Mouse (Mus musculus) kidney, embryonic 16.5 days (tissue): Measurements from ENCODE around the gene Unc13c. TPM values are rescaled to one million over a fixed set of nuclear protein-coding genes. Genes with fewer than 3 reads are reported as not detected.

Experiments
- ATAC-seq: fragments of 200-750 bp; cut with Nextera tagmentation; 2 replicates; pipeline ENCODE4 v1.8.0; 2017; ENCODE audit warnings: moderate TSS enrichment; ENCODE audit not compliant: low FRiP score, low TSS enrichment
- H3K27ac ChIP-seq: fragments of 300-500 bp; sonication (generic); 2 replicates; pipeline ENCODE4 v1.5.1; 2014; ENCODE audit warnings: low read length
- H3K27me3 ChIP-seq: fragments of 300-500 bp; sonication (generic); 2 replicates; pipeline ENCODE4 v1.6.1; 2014; ENCODE audit warnings: low read length, control low read depth, mixed read lengths; ENCODE audit not compliant: insufficient read depth
- H3K36me3 ChIP-seq: fragments of 300-500 bp; sonication (generic); 2 replicates; pipeline ENCODE4 v1.6.1; 2014; ENCODE audit warnings: low read length, control low read depth, mixed read lengths; ENCODE audit not compliant: insufficient read depth
- H3K4me1 ChIP-seq: fragments of 300-500 bp; sonication (generic); 2 replicates; pipeline ENCODE4 v1.6.1; 2014; ENCODE audit warnings: low read length, control low read depth, mixed read lengths; ENCODE audit not compliant: insufficient read depth
- H3K4me2 ChIP-seq: fragments of 300-500 bp; sonication (generic); replicated peaks from 2 replicates; pipeline ENCODE4 v1.6.1; 2014; ENCODE audit warnings: low read depth, low read length
- H3K4me3 ChIP-seq: fragments of 300-500 bp; sonication (generic); 2 replicates; pipeline ENCODE4 v1.5.1; 2014; ENCODE audit warnings: mild to moderate bottlenecking, low read length
- H3K9ac ChIP-seq: fragments of 300-500 bp; sonication (generic); replicated peaks from 2 replicates; pipeline ENCODE4 v1.6.1; 2014; ENCODE audit warnings: low read length
- H3K9me3 ChIP-seq: fragments of 300-500 bp; sonication (generic); 2 replicates; pipeline ENCODE4 v1.6.1; 2016; ENCODE audit warnings: low read length, control low read depth
- WGBS: fragments of 180-500 bp; shearing (Covaris S2); extraction: QIAGEN DNeasy Blood & Tissue Kit; methylation state at CpG from one replicate; pipeline ENCODE4 v1.1.7; 2014; 5-methylcytosine and 5-hydroxymethylcytosine counted together
- polyA plus RNA-seq: library from polyadenylated mRNA; unstranded; fragments of >200 nt; fragmentation: Nextera tagmentation; extraction: Ambion mirVana; gene quantifications from 2 replicates; pipeline ENCODE4 v1.2.1, GENCODE M21; 2015

Unc13c gene
- polyA plus RNA-seq, 1 experiment from 2014 or later = 0.41 TPM

- no peak overlapping the region for H3K4me2 ChIP-seq
- 84% methylated on average over 6 of the region's 6 CpGs for WGBS
- no peak overlapping the region for H3K9ac ChIP-seq
- H3K27me3 ChIP-seq = peaks cover 4% of the 10 kb centered on the region
- no peaks in the 10 kb centered on the region for H3K4me1 ChIP-seq
- H3K9me3 ChIP-seq = no peaks in the 10 kb centered on the region
- H3K36me3 ChIP-seq = no peaks in the 10 kb centered on the region
- no peak overlapping the region for H3K4me3 ChIP-seq
- H3K27ac ChIP-seq = no peak overlapping the region
- no peak for ATAC-seq
These were observed 6.3 kb downstream of the Unc13c start for GRCm38 (mm10) chr9:73962471-73962870.

- ATAC-seq = no peak
- Histone ChIP-seq H3K9ac (no peak overlapping the region), H3K36me3 (no peaks in the 10 kb centered on the region), H3K27me3 (no peaks in the 10 kb centered on the region), H3K4me1 (no peaks in the 10 kb centered on the region), H3K9me3 (no peaks in the 10 kb centered on the region), H3K4me3 (no peak overlapping the region), H3K4me2 (no peak overlapping the region), H3K27ac (no peak overlapping the region)
These were observed 16.4 kb downstream of the Unc13c start for GRCm38 (mm10) chr9:73952331-73952730.

- Histone ChIP-seq H3K9me3 (no peaks in the 10 kb centered on the region), H3K4me2 (no peak overlapping the region), H3K27me3 (no peaks in the 10 kb centered on the region), H3K36me3 (no peaks in the 10 kb centered on the region), H3K9ac (no peak overlapping the region), H3K4me1 (no peaks in the 10 kb centered on the region), H3K4me3 (no peak overlapping the region), H3K27ac (no peak overlapping the region)
- no peak for ATAC-seq
- 78% methylated on average over 4 of the region's 4 CpGs for WGBS
These were observed 17.2 kb downstream of the Unc13c start for GRCm38 (mm10) chr9:73951586-73951985.

GRCm38 (mm10) chr9:73934844-73935243 lies 33.9 kb downstream of the Unc13c start:
- Histone ChIP-seq H3K4me2 (no peak overlapping the region), H3K9me3 (peaks cover 3% of the 10 kb centered on the region; the same call in 1 of the 2 replicates), H3K4me1 (no peaks in the 10 kb centered on the region), H3K4me3 (no peak overlapping the region), H3K36me3 (no peaks in the 10 kb centered on the region), H3K9ac (no peak overlapping the region), H3K27ac (no peak overlapping the region), H3K27me3 (no peaks in the 10 kb centered on the region)
- 65% methylated on average over 4 of the region's 4 CpGs for WGBS
- ATAC-seq = no peak

GRCm38 (mm10) chr9:73931988-73932387 lies 36.8 kb downstream of the Unc13c start:
- Histone ChIP-seq H3K4me2 (no peak overlapping the region), H3K4me1 (no peaks in the 10 kb centered on the region), H3K27ac (no peak overlapping the region), H3K9ac (no peak overlapping the region), H3K9me3 (peaks cover 3% of the 10 kb centered on the region; the same call in 1 of the 2 replicates), H3K4me3 (no peak overlapping the region), H3K27me3 (no peaks in the 10 kb centered on the region), H3K36me3 (no peaks in the 10 kb centered on the region)
- WGBS = 94% methylated on average over 9 of the region's 9 CpGs
- no peak for ATAC-seq

- Histone ChIP-seq H3K4me2 (no peak overlapping the region), H3K9ac (no peak overlapping the region), H3K27me3 (no peaks in the 10 kb centered on the region), H3K9me3 (peaks cover 2% of the 10 kb centered on the region; the same call in 1 of the 2 replicates), H3K27ac (no peak overlapping the region), H3K4me3 (no peak overlapping the region), H3K4me1 (no peaks in the 10 kb centered on the region), H3K36me3 (no peaks in the 10 kb centered on the region)
- WGBS = 75% methylated on average over 2 of the region's 2 CpGs
- no peak for ATAC-seq
These were observed 41.5 kb downstream of the Unc13c start for GRCm38 (mm10) chr9:73927276-73927675.

- Histone ChIP-seq H3K27me3 (no peaks in the 10 kb centered on the region), H3K36me3 (no peaks in the 10 kb centered on the region), H3K4me3 (no peak overlapping the region), H3K27ac (no peak overlapping the region), H3K4me1 (no peaks in the 10 kb centered on the region), H3K9me3 (no peaks in the 10 kb centered on the region), H3K4me2 (no peak overlapping the region), H3K9ac (no peak overlapping the region)
- no peak for ATAC-seq
- 71% methylated on average over 11 of the region's 11 CpGs for WGBS
These were observed 46.2 kb downstream of the Unc13c start for GRCm38 (mm10) chr9:73922449-73923115.

- H3K4me2 ChIP-seq = no peak overlapping the region
- H3K9ac ChIP-seq = no peak overlapping the region
- H3K4me1 ChIP-seq = no peaks in the 10 kb centered on the region
- H3K36me3 ChIP-seq = no peaks in the 10 kb centered on the region
- WGBS = 52% methylated on average over 4 of the region's 4 CpGs
- no peak overlapping the region for H3K4me3 ChIP-seq
- 0 out of 2 replicates have a peak, but pooled peaks cover 5% of the 10 kb centered on the region for H3K9me3 ChIP-seq
- no peaks in the 10 kb centered on the region for H3K27me3 ChIP-seq
- ATAC-seq = no peak
- H3K27ac ChIP-seq = no peak overlapping the region
These were observed 62.8 kb downstream of the Unc13c start for GRCm38 (mm10) chr9:73905959-73906358.

- Histone ChIP-seq H3K27ac (no peak overlapping the region), H3K27me3 (no peaks in the 10 kb centered on the region), H3K4me2 (no peak overlapping the region), H3K36me3 (no peaks in the 10 kb centered on the region), H3K9me3 (0 out of 2 replicates have a peak, but pooled peaks cover 4% of the 10 kb centered on the region), H3K4me3 (no peak overlapping the region), H3K9ac (no peak overlapping the region), H3K4me1 (no peaks in the 10 kb centered on the region)
- WGBS = 86% methylated on average over 3 of the region's 3 CpGs
- no peak for ATAC-seq
These were observed 70.2 kb downstream of the Unc13c start for GRCm38 (mm10) chr9:73898516-73898915.

GRCm38 (mm10) chr9:73896210-73896609 lies 72.6 kb downstream of the Unc13c start:
- Histone ChIP-seq H3K4me2 (no peak overlapping the region), H3K36me3 (no peaks in the 10 kb centered on the region), H3K27ac (no peak overlapping the region), H3K4me1 (no peaks in the 10 kb centered on the region), H3K4me3 (no peak overlapping the region), H3K9me3 (0 out of 2 replicates have a peak, but pooled peaks cover 4% of the 10 kb centered on the region), H3K9ac (no peak overlapping the region), H3K27me3 (no peaks in the 10 kb centered on the region)
- ATAC-seq = no peak
- WGBS = 56% methylated on average over 3 of the region's 3 CpGs
